18 mouse cellular contexts compared by ENCODE assay signal in the genomic region with DNA sequence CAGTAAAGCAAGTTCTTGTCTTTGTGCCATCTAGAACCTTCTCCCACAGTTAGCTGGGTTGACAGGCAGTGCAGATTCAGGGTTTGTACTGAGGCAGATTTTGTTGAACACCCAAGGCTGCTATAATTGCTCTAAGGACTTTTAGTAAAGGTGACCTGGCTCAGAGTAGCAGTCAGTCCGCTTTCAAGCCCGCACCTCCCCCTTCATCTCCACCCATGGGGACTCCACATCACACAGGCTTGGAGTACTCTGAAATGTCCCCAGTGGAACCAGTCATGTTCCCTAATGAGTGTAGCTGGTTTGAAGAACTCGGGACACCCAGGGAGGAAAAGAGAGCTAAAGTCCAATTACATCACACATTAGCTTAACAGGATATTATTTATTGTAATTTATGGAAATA.
DNase-seq lines count a peak whose midpoint lies in the region; ATAC-seq and TF ChIP-seq lines count a peak whose summit lies in the region.
"Had no signal": no experiment of that assay in that cellular context is flagged by ENCODE, and none has a peak within 500 bp of the region (broad histone marks: within the 10 kb centered on the region; RNA-seq: fewer than 3 reads in every experiment).

No protein-coding gene starts in this region.

- H3K4me2 ChIP-seq in forebrain, embryonic 14.5 days (ENCODE audit: low read length), result no peak overlapping the region
- H3K4me2 ChIP-seq in forebrain, embryonic 12.5 days, result no peak overlapping the region
- no peak overlapping the region for H3K4me2 ChIP-seq in forebrain, embryonic 16.5 days (ENCODE audit: low read length)
- no peak overlapping the region for H3K4me2 ChIP-seq in forebrain, postnatal 0 days (ENCODE audit: low read depth)
- H3K4me2 ChIP-seq in midbrain, embryonic 13.5 days (replicated peaks), result no peak overlapping the region
- no peak overlapping the region for H3K4me2 ChIP-seq in midbrain, embryonic 11.5 days
- H3K4me2 ChIP-seq: embryonic facial prominence, embryonic 12.5 days had no signal

- H3K9me3 ChIP-seq in forebrain, embryonic 14.5 days (replicated peaks; ENCODE audit: control insufficient read depth, low read length), result no peaks in the 10 kb centered on the region
- no peaks in the 10 kb centered on the region for H3K9me3 ChIP-seq in forebrain, embryonic 12.5 days
- no peaks in the 10 kb centered on the region for H3K9me3 ChIP-seq in forebrain, embryonic 16.5 days (ENCODE audit: control insufficient read depth, low read length)
- H3K9me3 ChIP-seq in forebrain, postnatal 0 days (ENCODE audit: low read length), result no peaks in the 10 kb centered on the region
- H3K9me3 ChIP-seq in midbrain, embryonic 13.5 days, result no peaks in the 10 kb centered on the region
- no peaks in the 10 kb centered on the region for H3K9me3 ChIP-seq in midbrain, embryonic 11.5 days (ENCODE audit: control insufficient read depth, low read length)
- H3K9me3 ChIP-seq: embryonic facial prominence, embryonic 10.5 days; embryonic facial prominence, embryonic 12.5 days had no signal

- no peak for TF ChIP-seq POLR2A in brain, embryonic 14.5 days (IDR thresholded peaks at IDR 0.05; ENCODE audit: borderline replicate concordance, extremely low read depth, insufficient read depth, insufficient read length, poor library complexity, severe bottlenecking)

- H3K36me3 ChIP-seq in forebrain, embryonic 14.5 days (ENCODE audit: control insufficient read depth, insufficient read depth, low read length), result no peaks in the 10 kb centered on the region
- no peaks in the 10 kb centered on the region for H3K36me3 ChIP-seq in forebrain, embryonic 12.5 days (replicated peaks)
- H3K36me3 ChIP-seq in forebrain, embryonic 16.5 days (ENCODE audit: control insufficient read depth, insufficient read depth), result no peaks in the 10 kb centered on the region
- no peaks in the 10 kb centered on the region for H3K36me3 ChIP-seq in forebrain, postnatal 0 days (ENCODE audit: insufficient read depth)
- no peaks in the 10 kb centered on the region for H3K36me3 ChIP-seq in midbrain, embryonic 13.5 days
- H3K36me3 ChIP-seq in midbrain, embryonic 11.5 days (ENCODE audit: control insufficient read depth, insufficient read depth, low read length), result no peaks in the 10 kb centered on the region
- H3K36me3 ChIP-seq: embryonic facial prominence, embryonic 10.5 days; embryonic facial prominence, embryonic 12.5 days had no signal

- no peak for TF ChIP-seq CTCF in forebrain, postnatal 0 days (IDR thresholded peaks at IDR 0.05; ENCODE audit: low read depth)
- no peak for TF ChIP-seq CTCF in brain, embryonic 14.5 days (IDR thresholded peaks at IDR 0.05; ENCODE audit: borderline replicate concordance, extremely low read depth, insufficient read depth, insufficient read length)

- no peak overlapping the region for H3K27ac ChIP-seq in forebrain, embryonic 14.5 days (ENCODE audit: low read depth, low read length)
- no peak overlapping the region for H3K27ac ChIP-seq in forebrain, embryonic 12.5 days
- 0 out of 2 replicates have a peak overlapping the region, but pooled peaks have one; percentile 39 for H3K27ac ChIP-seq in forebrain, embryonic 16.5 days (ENCODE audit: low read length)
- no peak overlapping the region for H3K27ac ChIP-seq in forebrain, postnatal 0 days (ENCODE audit: low read depth, low read length)
- 0 out of 2 replicates have a peak overlapping the region, but pooled peaks have one; percentile 32 for H3K27ac ChIP-seq in midbrain, embryonic 13.5 days
- no peak overlapping the region for H3K27ac ChIP-seq in midbrain, embryonic 11.5 days (ENCODE audit: low read depth, low read length)
- H3K27ac ChIP-seq: embryonic facial prominence, embryonic 10.5 days; embryonic facial prominence, embryonic 12.5 days had no signal

- no peak overlapping the region for H3K4me3 ChIP-seq in forebrain, embryonic 14.5 days (ENCODE audit: low read depth, low read length)
- H3K4me3 ChIP-seq in forebrain, embryonic 12.5 days (replicated peaks), result no peak overlapping the region
- H3K4me3 ChIP-seq in forebrain, embryonic 16.5 days (replicated peaks; ENCODE audit: low read length), result no peak overlapping the region
- no peak overlapping the region for H3K4me3 ChIP-seq in forebrain, postnatal 0 days (ENCODE audit: low read depth, low read length)
- H3K4me3 ChIP-seq in midbrain, embryonic 13.5 days (replicated peaks), result no peak overlapping the region
- H3K4me3 ChIP-seq in midbrain, embryonic 11.5 days (ENCODE audit: low read depth, low read length), result no peak overlapping the region
- H3K4me3 ChIP-seq: embryonic facial prominence, embryonic 10.5 days; embryonic facial prominence, embryonic 12.5 days had no signal

- peak; percentile 64 for ATAC-seq in forebrain, embryonic 14.5 days
- no peak for ATAC-seq in forebrain, embryonic 12.5 days (ENCODE audit: low FRiP score)
- ATAC-seq in forebrain, embryonic 16.5 days, result peak; percentile 57
- no peak for ATAC-seq in forebrain, postnatal 0 days
- peak; percentile 60; the same call in 1 of the 2 replicates for ATAC-seq in midbrain, embryonic 13.5 days
- no peak for ATAC-seq in midbrain, embryonic 11.5 days (ENCODE audit: low FRiP score)

- no peak overlapping the region for H3K9ac ChIP-seq in forebrain, embryonic 14.5 days (ENCODE audit: low read length)
- no peak overlapping the region for H3K9ac ChIP-seq in forebrain, embryonic 12.5 days
- no peak overlapping the region for H3K9ac ChIP-seq in forebrain, embryonic 16.5 days (replicated peaks; ENCODE audit: low read depth, low read length)
- no peak overlapping the region for H3K9ac ChIP-seq in forebrain, postnatal 0 days
- H3K9ac ChIP-seq in midbrain, embryonic 13.5 days (replicated peaks), result no peak overlapping the region
- no peak overlapping the region for H3K9ac ChIP-seq in midbrain, embryonic 11.5 days (ENCODE audit: low read length)
- H3K9ac ChIP-seq: embryonic facial prominence, embryonic 12.5 days had no signal

- DNase-seq in forebrain, embryonic 14.5 days (ENCODE audit: low spot score), result peak; percentile 47
- DNase-seq in forebrain, postnatal 0 days, result no peak
- DNase-seq in midbrain, embryonic 11.5 days (ENCODE audit: low spot score, missing footprints), result no peak
- peak; percentile 72 for DNase-seq in brain, embryonic 14.5 days (ENCODE audit: low read depth)
- DNase-seq in gastrocnemius, postnatal 10 days, result no peak
- DNase-seq: adrenal gland, adult 2 months; adrenal gland, postnatal 10 days; adrenal gland, postnatal 25 days; cerebellum, adult 11-12 months; cerebellum, adult 2 months; cerebellum, adult 9-10 months; cerebellum, postnatal 10 days; cerebellum, postnatal 25 days had no signal

- WGBS in forebrain, embryonic 14.5 days, result 75% methylated on average over 3 of the region's 3 CpGs
- 79% methylated on average over 3 of the region's 3 CpGs for WGBS in forebrain, embryonic 12.5 days
- 59% methylated on average over 3 of the region's 3 CpGs for WGBS in forebrain, embryonic 16.5 days
- WGBS in forebrain, postnatal 0 days, result 57% methylated on average over 3 of the region's 3 CpGs
- 69% methylated on average over 3 of the region's 3 CpGs for WGBS in midbrain, embryonic 13.5 days
- 77% methylated on average over 3 of the region's 3 CpGs for WGBS in midbrain, embryonic 11.5 days

- peaks cover 7% of the 10 kb centered on the region; the same call in 1 of the 2 replicates for H3K4me1 ChIP-seq in forebrain, embryonic 14.5 days (ENCODE audit: control insufficient read depth, insufficient read depth, low read length)
- peaks cover 9% of the 10 kb centered on the region; the same call in 1 of the 2 replicates for H3K4me1 ChIP-seq in forebrain, embryonic 12.5 days
- peaks cover 21% of the 10 kb centered on the region for H3K4me1 ChIP-seq in forebrain, embryonic 16.5 days (replicated peaks; ENCODE audit: control insufficient read depth, insufficient read depth, low read length)
- no peaks in the 10 kb centered on the region for H3K4me1 ChIP-seq in forebrain, postnatal 0 days (ENCODE audit: insufficient read depth)
- peaks cover 11% of the 10 kb centered on the region for H3K4me1 ChIP-seq in midbrain, embryonic 13.5 days (replicated peaks)
- H3K4me1 ChIP-seq in midbrain, embryonic 11.5 days (ENCODE audit: control insufficient read depth, insufficient read depth, low read length), result no peaks in the 10 kb centered on the region

- H3K27me3 ChIP-seq in forebrain, embryonic 14.5 days (replicated peaks; ENCODE audit: control insufficient read depth, insufficient read depth, low read length), result no peaks in the 10 kb centered on the region
- 0 out of 2 replicates have a peak, but pooled peaks cover 5% of the 10 kb centered on the region for H3K27me3 ChIP-seq in forebrain, embryonic 12.5 days
- no peaks in the 10 kb centered on the region for H3K27me3 ChIP-seq in forebrain, embryonic 16.5 days (replicated peaks; ENCODE audit: control insufficient read depth, insufficient read depth, low read length)
- no peaks in the 10 kb centered on the region; the same call in 1 of the 2 replicates for H3K27me3 ChIP-seq in forebrain, postnatal 0 days (ENCODE audit: insufficient read depth, low read length)
- H3K27me3 ChIP-seq in midbrain, embryonic 13.5 days, result 0 out of 2 replicates have a peak, but pooled peaks cover 2% of the 10 kb centered on the region
- H3K27me3 ChIP-seq in midbrain, embryonic 11.5 days (ENCODE audit: control insufficient read depth, insufficient read depth, low read length), result no peaks in the 10 kb centered on the region
- H3K27me3 ChIP-seq: embryonic facial prominence, embryonic 12.5 days had no signal

Comparison
In these comparisons a context has a peak if more than half of its experiments do, and no peak if none do; other contexts are left out.
1. ATAC-seq: peak in forebrain, embryonic 14.5 days (single experiment), forebrain, embryonic 16.5 days (single experiment) and midbrain, embryonic 13.5 days (single experiment); none in forebrain, embryonic 12.5 days (single experiment), forebrain, postnatal 0 days (single experiment) and midbrain, embryonic 11.5 days (single experiment).
2. DNase-seq: peak in forebrain, embryonic 14.5 days (single experiment) and brain, embryonic 14.5 days (single experiment); none in forebrain, postnatal 0 days (single experiment), midbrain, embryonic 11.5 days (single experiment) and gastrocnemius, postnatal 10 days (single experiment).
3. H3K27ac ChIP-seq: peak in forebrain, embryonic 16.5 days (single experiment) and midbrain, embryonic 13.5 days (single experiment); none in forebrain, embryonic 14.5 days (single experiment), forebrain, embryonic 12.5 days (single experiment), forebrain, postnatal 0 days (single experiment) and midbrain, embryonic 11.5 days (single experiment).